Mouse (Mus musculus) forebrain, embryonic 13.5 days (tissue): ENCODE results near the gene Ate1. TPM values are rescaled to one million over a fixed set of nuclear protein-coding genes. Genes with fewer than 3 reads are reported as not detected.
"Not testable (repeated sequence)": the region's sequence is repeated elsewhere in the genome, so short reads cannot be mapped to it uniquely, and the experiment has no call there.

ENCODE experiments used
- ATAC-seq: fragments of 200-750 bp; cut with Nextera tagmentation; 2 replicates; pipeline ENCODE4 v1.8.0; 2017
- H3K27ac ChIP-seq: fragments of 300-500 bp; sonication (generic); 2 replicates; pipeline ENCODE4 v1.5.1; 2015; ENCODE audit warnings: inconsistent platforms, mild to moderate bottlenecking, moderate library complexity
- H3K27me3 ChIP-seq: fragments of 300-500 bp; sonication (generic); 2 replicates; pipeline ENCODE4 v1.6.1; 2015; ENCODE audit warnings: mild to moderate bottlenecking, inconsistent platforms
- H3K36me3 ChIP-seq: fragments of 300-500 bp; sonication (generic); 2 replicates; pipeline ENCODE4 v1.6.1; 2015; ENCODE audit warnings: mild to moderate bottlenecking, inconsistent platforms; ENCODE audit not compliant: poor library complexity, severe bottlenecking
- H3K4me1 ChIP-seq: fragments of 300-500 bp; sonication (generic); 2 replicates; pipeline ENCODE4 v1.6.1; 2015; ENCODE audit warnings: inconsistent platforms
- H3K4me2 ChIP-seq: fragments of 300-500 bp; sonication (generic); 2 replicates; pipeline ENCODE4 v1.6.1; 2015; ENCODE audit warnings: inconsistent platforms, mild to moderate bottlenecking, moderate library complexity
- H3K4me3 ChIP-seq: fragments of 300-500 bp; sonication (generic); 2 replicates; pipeline ENCODE4 v1.5.1; 2015; ENCODE audit warnings: mild to moderate bottlenecking, inconsistent platforms
- H3K9ac ChIP-seq: fragments of 300-500 bp; sonication (generic); 2 replicates; pipeline ENCODE4 v1.6.1; 2015; ENCODE audit warnings: mild to moderate bottlenecking, inconsistent platforms
- H3K9me3 ChIP-seq: fragments of 300-500 bp; sonication (generic); replicated peaks from 2 replicates; pipeline ENCODE4 v1.6.1; 2016; ENCODE audit warnings: inconsistent platforms
- WGBS: fragments of 180-500 bp; shearing (Covaris S2); methylation state at CpG from one replicate; pipeline ENCODE4 v1.1.7; 2015; 5-methylcytosine and 5-hydroxymethylcytosine counted together
- polyA plus RNA-seq: library from polyadenylated mRNA; unstranded; fragments of >200 nt; fragmentation: Nextera tagmentation; extraction: Ambion mirVana; gene quantifications from 2 replicates; pipeline ENCODE4 v1.2.1, GENCODE M21; 2015

The Ate1 gene
- polyA plus RNA-seq, 1 experiment from 2014 or later, result 82.0 TPM

- Histone ChIP-seq H3K4me2 (peak overlapping the region; percentile 83), H3K4me3 (peak overlapping the region; percentile 91), H3K36me3 (peaks cover 35% of the 10 kb centered on the region), H3K4me1 (peaks cover 21% of the 10 kb centered on the region), H3K9ac (peak overlapping the region; percentile 96), H3K27me3 (no peaks in the 10 kb centered on the region), H3K27ac (peak overlapping the region; percentile 98), H3K9me3 (no peaks in the 10 kb centered on the region)
- 4% methylated on average over 7 of the region's 7 CpGs for WGBS
- no peak for ATAC-seq
Measured at GRCm38 (mm10) chr7:130546421-130546790, 26.2 kb upstream of the Ate1 start.

GRCm38 (mm10) chr7:130545893-130546292 lies 25.7 kb upstream of the Ate1 start:
- no peaks in the 10 kb centered on the region for H3K9me3 ChIP-seq
- no peaks in the 10 kb centered on the region for H3K27me3 ChIP-seq
- H3K36me3 ChIP-seq, result peaks cover 39% of the 10 kb centered on the region
- H3K27ac ChIP-seq, result peak overlapping the region; percentile 98
- peak overlapping the region; percentile 96 for H3K9ac ChIP-seq
- H3K4me2 ChIP-seq, result peak overlapping the region; percentile 83
- H3K4me1 ChIP-seq, result peaks cover 21% of the 10 kb centered on the region
- WGBS, result 54% methylated on average over 3 of the region's 3 CpGs
- no peak for ATAC-seq
- peak overlapping the region; percentile 91 for H3K4me3 ChIP-seq

- H3K27ac ChIP-seq, result no peak overlapping the region
- peaks cover 42% of the 10 kb centered on the region for H3K36me3 ChIP-seq
- ATAC-seq, result no peak
- peak overlapping the region; percentile 96; the same call in 1 of the 2 replicates for H3K9ac ChIP-seq
- peaks cover 21% of the 10 kb centered on the region for H3K4me1 ChIP-seq
- no peaks in the 10 kb centered on the region for H3K27me3 ChIP-seq
- WGBS, result 94% methylated on average over 5 of the region's 5 CpGs
- peak overlapping the region; percentile 91 for H3K4me3 ChIP-seq
- no peaks in the 10 kb centered on the region for H3K9me3 ChIP-seq
- H3K4me2 ChIP-seq, result peak overlapping the region; percentile 83
Measured at GRCm38 (mm10) chr7:130545401-130545800, 25.2 kb upstream of the Ate1 start.

DNA sequence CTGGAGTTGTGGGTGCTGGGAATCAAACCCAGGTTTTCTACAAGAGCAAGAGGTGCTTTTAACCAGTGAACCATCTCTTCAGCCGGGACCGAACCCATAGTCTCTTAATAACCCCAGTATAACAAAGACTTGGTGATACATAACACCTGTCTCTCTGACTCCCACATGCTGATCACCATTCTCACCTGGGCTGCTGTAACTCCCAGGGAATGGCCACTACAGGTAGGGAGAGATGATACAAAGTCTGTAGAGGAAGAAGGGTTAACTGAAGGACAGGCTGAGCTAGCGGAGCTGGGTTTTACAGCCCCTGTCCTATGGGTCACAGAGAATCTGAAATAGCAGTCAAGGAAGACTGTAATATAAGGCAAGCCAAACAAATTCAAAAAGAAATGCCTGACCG lies 23.0 kb upstream of the Ate1 start:
- no peaks in the 10 kb centered on the region for H3K27me3 ChIP-seq
- no peak overlapping the region for H3K9ac ChIP-seq
- no peak for ATAC-seq
- no peak overlapping the region for H3K4me3 ChIP-seq
- H3K9me3 ChIP-seq, result no peaks in the 10 kb centered on the region
- no peak overlapping the region for H3K4me2 ChIP-seq
- WGBS, result 97% methylated on average over 4 of the region's 4 CpGs
- H3K27ac ChIP-seq, result no peak overlapping the region
- peaks cover 21% of the 10 kb centered on the region for H3K4me1 ChIP-seq
- H3K36me3 ChIP-seq, result peaks cover 64% of the 10 kb centered on the region

- no peak overlapping the region for H3K4me2 ChIP-seq
- no peaks in the 10 kb centered on the region for H3K27me3 ChIP-seq
- peaks cover 92% of the 10 kb centered on the region for H3K36me3 ChIP-seq
- H3K4me3 ChIP-seq, result no peak overlapping the region
- H3K27ac ChIP-seq, result no peak overlapping the region
- peaks cover 8% of the 10 kb centered on the region for H3K4me1 ChIP-seq
- 87% methylated on average over 7 of the region's 7 CpGs for WGBS
- no peak overlapping the region for H3K9ac ChIP-seq
- ATAC-seq, result no peak
- H3K9me3 ChIP-seq, result no peaks in the 10 kb centered on the region
Measured at GRCm38 (mm10) chr7:130540176-130540575, 20.0 kb upstream of the Ate1 start.

GRCm38 (mm10) chr7:130537068-130537467 lies 16.9 kb upstream of the Ate1 start:
- Histone ChIP-seq H3K27ac (no peak overlapping the region), H3K4me3 (no peak overlapping the region), H3K27me3 (no peaks in the 10 kb centered on the region), H3K9me3 (no peaks in the 10 kb centered on the region), H3K4me2 (no peak overlapping the region), H3K9ac (no peak overlapping the region), H3K4me1 (0 out of 2 replicates have a peak, but pooled peaks cover 2% of the 10 kb centered on the region), H3K36me3 (peaks cover 78% of the 10 kb centered on the region)
- WGBS, result 84% methylated on average over 4 of the region's 4 CpGs
- ATAC-seq, result no peak

DNA sequence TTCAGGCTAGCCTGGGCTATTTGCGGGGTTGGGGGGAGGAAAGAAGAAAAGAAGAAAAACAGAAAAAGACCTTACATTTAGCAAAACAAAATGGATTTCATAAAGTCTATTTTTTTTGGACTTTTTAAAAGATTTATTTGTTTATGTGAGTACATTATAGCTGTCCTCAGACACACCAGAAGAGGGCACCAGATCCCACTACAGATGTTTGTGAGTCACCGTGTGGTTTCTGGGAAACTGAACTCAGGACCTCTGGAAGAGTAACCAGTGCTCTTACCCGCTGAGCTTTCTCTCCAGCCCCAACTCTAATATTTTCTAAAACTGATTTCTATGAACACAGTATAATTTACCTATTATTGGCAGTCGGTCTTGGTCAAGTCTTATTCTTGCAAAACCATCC lies 15.0 kb upstream of the Ate1 start:
- Histone ChIP-seq H3K4me3 (no peak overlapping the region), H3K36me3 (peaks cover 77% of the 10 kb centered on the region), H3K27ac (no peak overlapping the region), H3K4me1 (0 out of 2 replicates have a peak, but pooled peaks cover 2% of the 10 kb centered on the region), H3K27me3 (no peaks in the 10 kb centered on the region), H3K9ac (no peak overlapping the region), H3K9me3 (no peaks in the 10 kb centered on the region), H3K4me2 (no peak overlapping the region)
- no peak for ATAC-seq
- WGBS, result 89% methylated on average over 4 of the region's 4 CpGs

DNA sequence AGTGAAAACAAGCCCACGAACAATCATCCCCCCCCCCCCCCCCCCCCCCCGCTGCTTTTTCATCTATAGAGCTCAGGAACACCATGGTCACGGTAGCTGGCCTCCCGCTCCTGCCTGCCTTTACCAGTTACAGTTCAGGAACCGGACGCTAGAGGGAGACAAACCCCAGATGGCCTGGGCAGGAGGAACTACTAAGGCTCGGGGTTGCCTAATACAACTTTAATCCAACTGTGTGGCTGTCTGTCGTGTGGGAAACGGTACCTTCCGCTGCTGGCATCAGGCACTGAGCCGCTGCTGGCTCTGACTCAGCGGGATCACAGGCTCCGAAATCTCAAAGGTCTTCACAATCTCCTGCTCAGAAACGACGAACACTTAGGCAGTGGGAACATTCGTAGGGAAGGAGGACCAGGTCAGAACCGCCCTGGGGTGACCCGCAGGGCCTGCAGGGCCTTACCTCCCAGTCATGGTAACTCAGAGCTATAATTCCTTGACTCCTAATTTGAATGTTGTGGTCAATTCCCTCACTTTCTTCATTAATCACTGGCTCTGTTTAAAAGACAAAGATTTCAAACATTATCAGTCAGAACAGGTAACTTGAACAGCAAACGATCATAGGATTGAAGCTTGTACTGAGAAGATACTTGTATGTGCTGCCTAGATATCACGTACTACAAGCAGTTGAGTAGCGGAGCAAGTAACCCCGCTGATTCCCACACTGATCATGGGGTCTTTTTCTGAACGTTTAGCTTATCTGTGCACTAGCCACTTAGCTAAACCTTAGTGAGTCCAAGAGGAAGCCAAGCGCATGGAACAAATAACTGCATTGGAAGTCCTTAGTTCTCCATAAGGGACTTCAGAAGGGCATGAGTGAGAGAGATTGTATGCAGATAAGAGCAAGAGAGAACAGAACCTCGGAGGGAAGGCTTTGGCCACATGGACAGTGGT lies 13.4 kb upstream of the Ate1 start:
- peak; percentile 79; the same call in 1 of the 2 replicates for ATAC-seq
- peaks cover 61% of the 10 kb centered on the region for H3K36me3 ChIP-seq
- no peaks in the 10 kb centered on the region for H3K27me3 ChIP-seq
- no peak overlapping the region for H3K4me3 ChIP-seq
- no peak overlapping the region; the same call in 1 of the 2 replicates for H3K27ac ChIP-seq
- WGBS, result 48% methylated on average over 25 of the region's 25 CpGs
- H3K9ac ChIP-seq, result no peak overlapping the region
- 0 out of 2 replicates have a peak, but pooled peaks cover 2% of the 10 kb centered on the region for H3K4me1 ChIP-seq
- no peak overlapping the region for H3K4me2 ChIP-seq
- H3K9me3 ChIP-seq, result no peaks in the 10 kb centered on the region

GRCm38 (mm10) chr7:130531138-130531537 lies 11.0 kb upstream of the Ate1 start:
- 94% methylated on average over 14 of the region's 15 CpGs for WGBS
- H3K4me3 ChIP-seq, H3K9me3 ChIP-seq, H3K4me2 ChIP-seq, H3K27ac ChIP-seq, H3K27me3 ChIP-seq, H3K4me1 ChIP-seq, H3K9ac ChIP-seq, ATAC-seq: not testable (repeated sequence)
- peaks cover 40% of the 10 kb centered on the region for H3K36me3 ChIP-seq

- H3K27ac ChIP-seq, result no peak overlapping the region
- no peaks in the 10 kb centered on the region for H3K27me3 ChIP-seq
- H3K4me2 ChIP-seq, result no peak overlapping the region
- H3K9me3 ChIP-seq, result no peaks in the 10 kb centered on the region
- H3K4me1 ChIP-seq, result no peaks in the 10 kb centered on the region
- WGBS, result 87% methylated on average over 9 of the region's 9 CpGs
- H3K36me3 ChIP-seq, result peaks cover 18% of the 10 kb centered on the region
- no peak overlapping the region for H3K9ac ChIP-seq
- no peak overlapping the region for H3K4me3 ChIP-seq
- no peak for ATAC-seq
Measured at GRCm38 (mm10) chr7:130527306-130527705, 7.1 kb upstream of the Ate1 start.

DNA sequence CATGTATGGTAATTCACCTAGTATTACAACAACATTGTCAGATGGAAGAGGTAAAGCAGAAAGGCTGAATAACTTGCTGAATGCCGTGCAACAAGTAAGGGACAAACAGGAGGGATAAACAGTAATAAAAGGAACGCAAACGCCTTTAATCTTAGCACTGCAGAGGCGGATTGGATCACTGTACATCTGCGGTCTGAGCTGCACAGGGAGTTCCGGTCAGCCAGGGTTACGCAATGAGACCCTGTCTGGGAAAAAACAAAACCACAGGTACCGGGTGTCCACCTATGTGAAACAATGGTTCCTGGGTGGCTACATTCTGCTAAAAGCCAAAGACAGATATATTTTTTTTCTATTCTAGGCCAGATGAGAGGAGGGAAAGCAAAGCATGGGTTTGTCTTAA lies 3.3 kb upstream of the Ate1 start:
- Histone ChIP-seq H3K36me3 (no peaks in the 10 kb centered on the region), H3K27ac (no peak overlapping the region), H3K4me2 (no peak overlapping the region), H3K27me3 (no peaks in the 10 kb centered on the region), H3K4me1 (peaks cover 7% of the 10 kb centered on the region), H3K9me3 (no peaks in the 10 kb centered on the region), H3K4me3 (no peak overlapping the region), H3K9ac (no peak overlapping the region)
- 94% methylated on average over 8 of the region's 8 CpGs for WGBS
- ATAC-seq, result no peak

GRCm38 (mm10) chr7:130520812-130521422 lies 748 bp upstream of the Ate1 start:
- Histone ChIP-seq H3K27me3 (no peaks in the 10 kb centered on the region), H3K36me3 (no peaks in the 10 kb centered on the region), H3K4me1 (peaks cover 22% of the 10 kb centered on the region), H3K4me2 (0 out of 2 replicates have a peak overlapping the region, but pooled peaks have one; percentile 76), H3K4me3 (no peak overlapping the region), H3K27ac (no peak overlapping the region), H3K9ac (no peak overlapping the region), H3K9me3 (no peaks in the 10 kb centered on the region)
- no peak for ATAC-seq
- WGBS, result 95% methylated on average over 14 of the region's 14 CpGs
